Mouse (Mus musculus) gastrocnemius, postnatal 10 days (tissue): ENCODE data around the gene Kcnh2. TPM values are rescaled to one million over a fixed set of nuclear protein-coding genes. Genes with fewer than 3 reads are reported as not detected.
A peak's percentile ranks its signal among the peaks of the same experiment; 100 is the strongest.
"Not testable (repeated sequence)": the region's sequence is repeated elsewhere in the genome, so short reads cannot be mapped to it uniquely, and the experiment has no call there.

ENCODE experiments used
- DNase-seq: peaks from one replicate; pipeline ENCODE4 v3.0.0; 2021; ENCODE audit warnings: mixed read lengths
- long read RNA-seq, 2 experiments: library from polyadenylated mRNA; stranded (forward); transcript quantifications; one replicate each; pipeline ENCODE4 v2.0.0; 2021
- total RNA-seq, 2 experiments: library from RNA; stranded (reverse); gene quantifications; 2 replicates each; pipeline ENCODE4 v1.2.3; 2021

The Kcnh2 gene
- 10 to 100 TPM in 1 of 2 experiments, 1 to 10 TPM in 1; 5.4 to 10.8 TPM for total RNA-seq
- long read RNA-seq, experiment 1, full-length matches to known transcripts: 17 of 21 reads
- long read RNA-seq, experiment 1, partial matches to known transcripts: 1 of 21 reads
- long read RNA-seq, experiment 1, other reads (novel, unspliced or antisense): 3 of 21 reads
- long read RNA-seq, experiment 2, full-length matches to known transcripts: 15 of 16 reads
- long read RNA-seq, experiment 2, partial matches to known transcripts: 0 of 16 reads
- long read RNA-seq, experiment 2, other reads (novel, unspliced or antisense): 1 of 16 reads

- DNase-seq: no peak
Measured at GRCm38 (mm10) chr5:24351278-24351677, at the start of gene Kcnh2. Gene Kcnh2 (minus strand): TSS chr5:24351604.

GRCm38 (mm10) chr5:24400362-24400761 is 49.0 kb upstream of the Kcnh2 start:
- no peak for DNase-seq

- no peak for DNase-seq
Measured at GRCm38 (mm10) chr5:24399686-24400085, 48.3 kb upstream of the Kcnh2 start.

GRCm38 (mm10) chr5:24396254-24396653 is 44.9 kb upstream of the Kcnh2 start:
- DNase-seq: not testable (repeated sequence)

GRCm38 (mm10) chr5:24394165-24394894 is 42.9 kb upstream of the Kcnh2 start:
- peak; percentile 90 for DNase-seq

GRCm38 (mm10) chr5:24393392-24393997 is 42.1 kb upstream of the Kcnh2 start, which contains the start of gene Abcb8:
Gene Abcb8 (plus strand): TSS chr5:24393663.
- peak; percentile 81 for DNase-seq

- no peak for DNase-seq
Measured at GRCm38 (mm10) chr5:24392724-24393123, 41.3 kb upstream of the Kcnh2 start.

GRCm38 (mm10) chr5:24391864-24392263 is 40.5 kb upstream of the Kcnh2 start, which contains the start of gene Atg9b:
Gene Atg9b (minus strand): TSS chr5:24392143.
- DNase-seq: no peak

GRCm38 (mm10) chr5:24389658-24390020 is 38.2 kb upstream of the Kcnh2 start:
- no peak for DNase-seq

GRCm38 (mm10) chr5:24389011-24389657 is 37.7 kb upstream of the Kcnh2 start:
- DNase-seq: no peak

- no peak for DNase-seq
Measured at GRCm38 (mm10) chr5:24388246-24388915, 37.0 kb upstream of the Kcnh2 start.

GRCm38 (mm10) chr5:24387264-24388241 is 36.1 kb upstream of the Kcnh2 start:
- DNase-seq: peak; percentile 65

- no peak for DNase-seq
Measured at GRCm38 (mm10) chr5:24385887-24386550, 34.6 kb upstream of the Kcnh2 start.

GRCm38 (mm10) chr5:24385374-24385773 is 34.0 kb upstream of the Kcnh2 start:
- no peak for DNase-seq

- no peak for DNase-seq
Measured at GRCm38 (mm10) chr5:24384407-24384806, 33.0 kb upstream of the Kcnh2 start.

GRCm38 (mm10) chr5:24383026-24383859 is 31.8 kb upstream of the Kcnh2 start:
- DNase-seq: peak; percentile 81

- DNase-seq: no peak
Measured at GRCm38 (mm10) chr5:24381988-24382387, 30.6 kb upstream of the Kcnh2 start.

GRCm38 (mm10) chr5:24381486-24381885 is 30.1 kb upstream of the Kcnh2 start:
- DNase-seq: no peak

- no peak for DNase-seq
Measured at GRCm38 (mm10) chr5:24380499-24380898, 29.1 kb upstream of the Kcnh2 start.
